Mouse (Mus musculus) ES-E14 (cell line): Measurements from ENCODE around the gene Prkch.

ENCODE experiments used
- ZC3H11A ChIP-seq: IDR thresholded peaks from 2 replicates; pipeline ENCODE4 v1.6.1; 2012; ENCODE audit warnings: low read depth, mild to moderate bottlenecking, inconsistent platforms, low read length, borderline replicate concordance
- ZNF384 ChIP-seq: IDR thresholded peaks from 2 replicates; pipeline ENCODE4 v1.6.1; 2012; ENCODE audit warnings: low read depth, low read length, inconsistent platforms

- TF ChIP-seq ZNF384 (no peak), ZC3H11A (no peak)
These were observed 6.2 kb downstream of the Prkch start for GRCm38 (mm10) chr12:73590627-73591276.
